Mouse (Mus musculus) left cerebral cortex, adult 18-20 months (tissue): ENCODE measurements around the gene Cdsn. TPM values are rescaled to one million over a fixed set of nuclear protein-coding genes. Genes with fewer than 3 reads are reported as not detected.

ENCODE experiments used
- DNase-seq, 2 experiments: peaks; one replicate each; pipeline ENCODE4 v3.0.0; 2021 to 2022; ENCODE audit warnings: low spot score in 2 of 2, mixed read lengths in 1 of 2
- total RNA-seq, 2 experiments: library from RNA; stranded (reverse); gene quantifications; 2 replicates each; pipeline ENCODE4 v1.2.3; 2021

The Cdsn gene
- total RNA-seq, 2 experiments from 2014 or later, result 1.00 to 1.7 TPM

DNA sequence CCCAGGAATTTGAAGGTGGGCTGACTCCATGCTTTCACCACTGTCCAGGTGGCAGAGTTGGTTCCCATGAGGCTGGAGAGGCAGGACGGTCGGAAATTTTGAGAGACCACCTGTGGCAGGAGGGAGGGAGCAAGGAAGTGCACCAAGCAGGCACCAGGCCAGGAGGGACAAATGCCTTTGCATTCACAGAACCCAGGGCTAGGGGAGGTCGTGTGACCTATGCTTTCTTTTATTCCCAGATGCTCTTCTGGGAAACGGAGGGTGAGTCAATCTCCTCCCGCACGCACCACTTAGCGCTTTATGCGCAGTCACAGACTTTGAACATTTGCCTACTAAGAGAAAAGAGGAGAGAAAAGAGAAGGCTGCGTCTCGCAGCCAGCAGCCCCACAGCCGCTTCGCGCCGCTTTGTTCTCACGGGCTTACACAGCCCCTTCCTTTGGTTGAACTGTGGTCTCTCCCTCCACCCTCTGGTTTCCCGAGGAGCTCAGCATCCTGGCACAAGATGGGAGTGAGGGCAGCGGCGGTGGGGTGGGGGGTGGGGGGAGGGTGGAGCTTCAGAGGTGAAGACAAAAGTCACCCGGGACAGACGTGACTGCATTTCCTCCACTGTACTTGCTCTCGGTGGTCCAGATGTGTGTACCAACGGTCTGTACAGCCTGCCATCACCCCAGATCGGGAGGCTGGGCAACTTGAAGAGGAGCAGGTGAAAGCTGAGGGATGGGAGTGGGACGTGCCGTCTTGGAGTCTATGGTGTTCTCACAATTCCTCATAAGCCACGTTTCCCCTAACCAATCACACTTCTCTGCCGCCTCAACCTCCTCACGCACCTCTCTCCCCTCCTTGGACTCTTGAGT, 17.4 kb downstream of the Cdsn start:
- no peak for DNase-seq

DNA sequence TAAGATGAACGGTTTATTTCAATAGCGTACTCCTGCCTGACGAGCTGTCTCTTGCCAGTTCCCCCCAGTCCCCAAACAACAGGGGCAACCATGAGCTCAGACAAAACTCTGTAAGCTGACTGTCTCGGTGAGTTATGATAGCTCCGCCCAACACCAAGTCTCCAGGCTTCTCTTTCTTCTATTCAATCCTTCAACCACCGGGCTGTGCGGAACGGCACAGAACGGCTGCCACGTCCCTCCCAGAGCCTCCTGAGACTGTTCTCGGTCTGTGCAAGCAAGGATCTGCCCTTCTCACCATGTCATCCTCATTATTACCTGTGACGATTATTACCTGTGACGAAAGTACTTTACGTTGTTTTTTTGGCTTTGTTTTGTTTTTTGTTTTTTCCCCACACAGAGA, 18.9 kb downstream of the Cdsn start:
- DNase-seq, result no peak

DNA sequence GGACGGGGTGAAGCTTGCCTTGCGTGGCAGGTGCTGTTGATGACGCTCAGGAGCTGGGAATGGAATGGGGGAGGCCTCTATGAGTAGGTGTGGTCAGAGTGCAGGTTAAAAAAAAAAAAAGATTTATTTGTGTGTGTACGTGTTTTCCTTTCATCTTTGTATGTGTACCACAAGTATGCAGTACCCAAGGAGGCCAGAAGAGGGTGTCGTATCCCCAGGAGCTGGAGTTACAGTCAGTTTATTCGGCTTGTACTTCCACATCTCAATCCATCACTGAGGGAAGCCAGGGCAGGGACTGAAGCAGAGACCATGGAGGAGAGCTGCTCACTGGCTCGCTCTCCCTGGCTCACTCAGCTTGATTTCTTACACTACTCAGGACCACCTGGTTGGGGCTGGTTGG, 19.5 kb downstream of the Cdsn start:
- DNase-seq, result no peak

DNA sequence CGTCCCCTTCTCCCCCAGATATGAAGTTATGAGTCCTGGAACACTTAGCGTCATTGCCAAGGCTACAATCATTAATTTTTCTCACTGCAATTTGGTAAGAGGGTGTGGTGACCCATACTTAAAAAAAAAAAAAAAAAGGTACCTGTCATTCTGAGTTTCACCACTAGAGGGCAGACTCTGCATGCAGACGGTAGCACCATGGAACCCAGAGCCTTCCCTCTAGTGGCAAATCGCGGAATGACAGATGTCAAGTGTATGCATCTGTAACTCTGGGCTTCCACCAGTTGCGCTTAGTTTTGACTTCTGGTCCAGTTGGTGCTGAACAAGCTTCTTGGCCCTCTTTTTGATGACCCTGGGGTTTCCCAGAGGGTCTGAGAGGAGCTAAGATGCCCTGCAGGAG, 26.3 kb downstream of the Cdsn start:
- peak; percentile 72 to 89 for DNase-seq

DNA sequence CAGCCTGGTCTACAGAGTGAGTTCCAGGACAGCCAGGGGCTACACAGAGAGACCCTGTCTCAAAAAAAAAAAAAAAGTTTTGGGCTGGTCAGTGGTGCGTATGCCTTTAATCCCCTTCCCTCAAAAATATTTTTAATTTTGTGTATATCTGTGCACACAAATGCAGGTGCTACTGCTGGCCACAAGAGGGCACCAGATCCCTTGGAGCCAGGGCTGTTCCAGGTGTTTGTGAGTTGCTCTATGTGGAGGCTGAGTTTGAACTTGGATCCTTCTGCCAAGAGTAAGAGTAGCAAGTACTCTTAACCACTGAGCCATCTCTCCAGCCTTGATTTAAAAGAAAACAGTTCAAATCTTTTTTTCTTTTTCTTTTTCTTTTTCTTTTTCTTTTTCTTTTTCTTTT, 31.0 kb downstream of the Cdsn start:
- no peak for DNase-seq

DNA sequence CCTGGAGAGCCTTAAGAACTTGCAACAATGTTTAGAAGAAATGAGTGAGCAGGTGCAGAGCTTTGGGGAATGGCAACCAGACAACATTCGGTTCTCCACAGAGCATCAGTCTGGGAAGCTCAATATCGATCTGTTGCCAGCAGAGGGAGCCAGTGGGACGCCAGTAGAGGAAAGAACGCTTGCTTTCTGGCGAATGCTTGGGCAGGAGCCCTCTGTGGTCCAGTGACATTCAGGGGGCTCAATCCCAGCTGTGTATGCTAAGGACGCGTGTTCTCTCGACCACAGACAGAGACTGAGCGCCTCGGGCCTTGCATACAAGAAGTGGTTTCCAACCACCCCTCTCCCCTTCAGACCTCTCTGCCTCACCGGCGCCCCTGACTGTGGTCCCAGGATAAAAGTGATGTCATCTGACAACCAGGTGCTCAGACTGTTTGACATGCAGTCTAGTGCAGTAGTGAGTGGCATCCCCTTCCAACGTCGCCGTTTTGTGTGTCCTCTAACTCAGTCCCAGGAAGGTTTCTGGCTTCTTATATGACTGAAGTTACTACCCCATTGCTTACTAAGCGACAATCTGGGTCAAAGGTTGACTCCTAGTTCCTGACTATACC, 32.5 kb downstream of the Cdsn start:
- DNase-seq, result peak; percentile 86 to 90

DNA sequence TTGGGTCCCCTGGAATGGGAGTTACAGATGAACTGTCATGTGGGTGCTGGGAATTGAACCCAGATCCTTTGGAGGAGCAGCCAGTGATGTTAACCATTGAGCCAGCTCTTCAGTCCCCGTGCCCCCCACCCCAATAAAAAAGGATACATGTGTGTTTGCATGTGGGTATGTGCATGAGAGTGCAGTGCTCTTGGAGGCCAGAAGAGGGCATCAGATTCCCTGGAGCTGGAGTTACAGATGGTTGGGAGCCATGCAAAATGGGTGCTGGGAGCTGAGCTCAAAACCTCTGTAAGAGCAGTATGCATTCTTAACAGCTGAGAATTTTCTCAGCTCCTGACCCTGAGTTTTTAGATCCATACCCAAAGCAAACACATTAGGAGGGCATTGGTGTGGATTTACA, 35.4 kb downstream of the Cdsn start:
- DNase-seq, result no peak

DNA sequence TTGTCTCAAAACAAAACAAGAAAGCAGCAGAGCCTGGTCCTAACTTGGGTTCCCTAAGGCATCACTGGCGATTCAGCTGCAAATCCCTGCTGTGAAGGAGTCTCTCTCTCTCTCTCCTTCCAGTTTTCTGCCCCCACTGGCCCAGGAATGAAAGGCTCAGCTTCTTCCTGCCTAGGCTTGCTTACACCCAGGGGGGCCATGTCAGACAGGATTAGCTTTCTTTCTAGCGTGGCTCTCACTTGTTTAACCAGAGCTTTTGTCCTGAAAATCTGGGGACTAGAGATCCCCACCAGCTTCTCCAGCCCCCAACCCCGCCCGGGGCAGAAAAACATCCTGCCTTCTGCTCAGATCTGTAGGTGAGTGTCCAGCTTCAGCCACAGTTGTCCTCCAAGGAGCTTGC, 36.5 kb downstream of the Cdsn start:
- no peak for DNase-seq

DNA sequence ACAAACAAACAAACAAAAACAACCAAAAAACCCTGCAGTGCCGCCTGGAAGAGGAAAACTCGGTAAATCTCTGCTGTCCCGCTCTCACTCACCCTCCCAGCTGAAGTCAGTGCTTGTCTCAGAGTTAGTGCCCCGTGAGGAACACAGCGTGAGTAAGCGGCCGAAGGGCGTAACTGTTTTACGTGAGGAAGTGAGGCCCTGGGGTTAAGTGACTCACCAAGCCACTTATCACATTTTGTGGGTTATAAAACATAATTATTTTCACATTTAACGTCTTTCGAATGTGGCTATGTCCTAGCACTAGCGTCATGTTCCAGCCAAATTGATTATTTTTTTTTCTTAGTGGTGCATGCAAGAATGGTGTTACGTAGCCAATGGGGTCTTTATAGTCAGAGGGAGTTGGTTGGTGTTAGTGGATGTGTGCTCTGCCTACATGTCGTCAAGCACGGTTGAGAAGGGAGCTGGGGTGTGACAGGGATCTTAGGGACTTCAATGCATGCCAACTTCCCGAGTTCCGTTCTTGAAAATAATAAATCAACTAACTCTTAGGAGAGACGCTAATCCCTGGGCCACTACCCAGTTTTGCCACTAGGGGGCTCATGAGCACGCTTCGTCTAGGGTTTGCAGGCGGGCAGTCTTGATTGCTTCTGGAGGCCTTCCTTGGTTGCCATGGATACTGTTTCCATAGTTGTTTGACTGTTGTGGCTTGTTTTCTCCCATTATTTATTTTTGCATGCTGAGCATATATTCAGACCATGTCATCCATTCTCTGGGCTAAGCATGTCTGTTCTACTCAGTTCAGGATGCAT, 38.7 kb downstream of the Cdsn start:
- DNase-seq, result peak; percentile 76 to 87

DNA sequence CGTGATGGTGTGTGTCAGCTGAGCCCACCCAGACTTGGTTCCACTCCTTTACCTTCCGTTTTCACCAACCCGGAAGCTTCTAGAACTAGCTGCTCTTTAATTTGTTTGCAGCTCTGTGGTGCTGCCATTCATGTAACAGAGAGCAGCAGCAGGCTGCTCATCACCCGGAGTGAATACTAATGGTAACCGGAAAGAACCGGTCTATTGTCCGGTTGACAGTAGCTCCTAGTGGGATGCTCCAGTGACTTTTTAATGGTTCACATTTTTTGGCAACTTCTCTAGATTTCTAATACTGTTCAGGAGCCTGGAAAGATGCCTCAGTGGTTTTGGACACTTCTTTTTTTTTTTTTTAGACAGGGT, 39.3 kb downstream of the Cdsn start:
- DNase-seq, result no peak

DNA sequence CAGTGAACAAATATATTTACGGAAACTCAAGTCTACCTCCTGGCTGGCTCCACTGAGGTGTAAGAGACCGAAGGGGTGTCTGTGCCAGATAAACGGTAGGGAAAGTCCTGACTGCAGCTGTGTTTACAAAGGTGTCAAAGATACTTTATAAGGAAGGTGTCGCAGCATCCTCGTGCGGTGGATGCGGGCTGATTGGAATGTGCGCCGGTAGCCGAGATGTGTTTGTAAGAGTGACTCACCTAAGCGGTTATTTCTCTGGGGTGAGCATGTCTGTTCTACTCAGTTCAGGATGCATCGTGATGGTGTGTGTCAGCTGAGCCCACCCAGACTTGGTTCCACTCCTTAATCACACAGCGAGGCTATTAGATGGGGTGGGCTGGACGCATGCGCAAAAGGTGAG, 39.8 kb downstream of the Cdsn start:
- no peak for DNase-seq

DNA sequence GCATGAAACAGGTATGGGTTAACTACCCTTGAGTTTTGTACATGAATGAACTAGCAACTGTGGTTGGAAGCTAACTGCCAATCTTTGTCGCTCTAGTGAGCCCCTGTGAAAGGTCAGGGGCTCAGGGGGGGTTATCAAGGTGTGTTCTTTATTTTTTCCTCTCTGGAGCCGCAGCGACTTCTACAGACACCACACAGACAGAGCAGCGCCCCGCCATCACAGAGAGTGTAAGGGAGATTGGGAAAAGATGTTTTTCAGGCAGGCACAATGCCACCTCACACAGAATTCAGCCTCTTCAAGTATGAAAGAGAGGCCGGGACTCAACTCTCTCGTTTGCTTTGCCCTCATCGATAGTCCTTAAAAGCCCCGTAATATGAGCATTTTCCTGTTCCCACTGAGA, 40.2 kb downstream of the Cdsn start:
- DNase-seq, result no peak

DNA sequence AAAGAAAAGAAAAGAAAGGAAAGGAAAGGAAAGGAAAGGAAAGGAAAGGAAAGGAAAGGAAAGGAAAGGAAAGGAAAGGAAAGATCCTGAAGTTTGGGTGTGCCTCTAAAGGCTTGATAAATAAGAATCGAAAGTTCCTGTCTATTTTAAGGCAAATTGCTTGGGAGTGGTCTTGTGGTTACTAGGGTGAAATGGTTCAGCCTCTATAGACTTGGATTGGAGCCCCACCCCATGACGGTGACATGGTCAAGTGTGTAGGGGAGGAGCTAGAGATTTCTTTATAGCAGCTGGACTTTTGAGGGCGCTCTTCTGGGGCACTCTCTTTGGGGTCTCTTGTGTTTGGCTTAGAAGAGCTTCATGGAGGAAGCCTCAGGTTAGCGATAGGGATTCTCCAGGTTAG, 41.9 kb downstream of the Cdsn start:
- DNase-seq, result no peak

DNA sequence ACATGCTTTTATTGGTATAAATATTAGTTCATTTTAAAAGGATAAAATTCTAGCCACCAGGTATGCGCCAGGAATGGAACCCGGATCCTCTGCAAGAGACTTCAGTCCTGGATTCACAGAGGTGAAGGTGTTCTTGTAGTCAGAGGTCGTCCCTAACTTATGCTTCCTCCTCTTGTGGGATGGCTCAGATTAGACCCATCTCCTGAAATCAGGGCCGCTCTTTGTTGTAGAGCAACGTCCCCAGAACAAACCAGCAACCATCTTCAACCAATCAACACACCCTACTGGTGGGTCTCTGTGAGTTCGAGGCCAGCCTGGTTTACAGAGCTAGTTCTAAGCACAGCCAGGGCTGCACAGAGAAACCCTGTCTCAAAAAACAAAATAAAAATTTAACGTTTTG, 42.5 kb downstream of the Cdsn start:
- no peak for DNase-seq

DNA sequence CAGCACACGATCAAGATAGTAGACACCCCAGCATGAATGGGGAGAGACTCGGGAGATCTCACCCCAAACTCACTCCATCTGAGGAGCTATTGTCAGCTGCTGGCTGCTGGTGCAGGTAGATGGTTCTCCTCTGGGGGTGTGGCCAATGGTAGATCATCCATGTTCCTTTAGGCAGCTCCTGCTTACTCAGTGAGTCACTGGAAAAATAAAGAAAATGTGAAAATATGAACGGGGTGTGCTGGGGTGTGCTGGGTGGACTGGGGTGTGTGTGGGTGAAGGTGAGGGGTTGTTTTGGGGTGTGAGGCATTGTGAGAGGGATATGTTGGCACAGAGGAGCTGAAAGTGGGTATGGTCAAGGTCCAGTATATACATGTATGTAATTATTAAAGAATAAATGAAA, 45.5 kb downstream of the Cdsn start:
- no peak for DNase-seq

DNA sequence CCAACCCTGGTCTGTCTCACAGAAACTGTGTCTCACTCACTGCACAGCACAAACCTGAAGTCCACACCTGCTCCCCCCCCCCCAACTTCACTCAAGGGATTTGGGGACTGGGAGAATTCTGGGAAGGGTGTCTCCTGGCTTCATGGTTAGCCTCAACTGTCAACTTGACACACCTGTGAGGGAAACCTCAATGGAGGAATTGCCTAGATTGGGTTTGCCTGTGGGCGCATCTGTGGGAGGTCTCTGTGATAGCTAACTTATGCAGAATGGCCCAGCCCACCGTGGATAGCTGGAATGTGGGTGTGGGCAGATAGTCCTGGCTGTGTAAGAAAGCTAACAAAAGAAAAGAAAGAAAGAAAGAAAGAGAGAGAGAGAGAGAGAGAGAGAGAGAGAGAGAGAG, 49.3 kb downstream of the Cdsn start, which contains the start of gene Sfta2:
Sfta2 (plus strand) TSS at position 301 of the 400 bp plus-strand sequence.
- no peak for DNase-seq

DNA sequence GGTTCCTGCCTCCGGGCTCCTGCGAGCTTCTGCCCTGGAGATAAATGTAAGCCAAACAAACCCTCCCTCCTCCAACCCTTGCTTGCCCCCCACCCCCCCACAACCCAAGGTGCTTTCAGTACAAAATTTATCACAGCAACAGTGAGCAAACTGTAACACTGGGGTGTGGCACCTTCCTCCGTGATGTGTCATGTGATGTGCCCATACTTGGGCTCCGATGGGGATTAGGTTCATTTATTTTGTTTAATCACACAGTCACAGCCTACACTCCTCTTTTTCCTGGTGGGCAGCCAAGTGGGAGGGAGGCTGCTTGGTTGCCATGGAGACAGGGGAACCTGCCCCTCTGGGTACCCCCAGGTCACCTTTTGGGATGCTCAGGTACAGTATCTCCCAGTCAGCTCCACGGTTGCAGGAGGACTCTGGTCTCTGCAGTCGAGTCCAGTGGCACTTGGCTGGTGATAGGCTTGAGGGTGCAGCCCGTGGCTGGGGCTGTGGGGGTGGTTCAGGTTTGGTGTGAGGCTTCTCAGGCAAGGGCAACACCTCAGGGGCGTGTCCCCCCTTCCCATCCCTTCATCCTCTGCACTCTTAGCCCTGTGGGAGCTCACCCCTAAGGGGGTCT, 49.9 kb downstream of the Cdsn start:
- DNase-seq, result no peak
